Mouse (Mus musculus) macrophage (primary cell): ENCODE measurements around the gene Gm37240. TPM values are rescaled to one million over a fixed set of nuclear protein-coding genes. Genes with fewer than 3 reads are reported as not detected.
"Not testable (repeated sequence)": the region's sequence is repeated elsewhere in the genome, so short reads cannot be mapped to it uniquely, and the experiment has no call there.

Source experiments
- H3K27ac ChIP-seq: fragments of 350-480 bp; formaldehyde crosslinking; 2 replicates; pipeline ENCODE4 v1.9.0; 2021
- H3K36me3 ChIP-seq: fragments of 350-480 bp; formaldehyde crosslinking; 2 replicates; pipeline ENCODE4 v1.9.0; 2021; ENCODE audit errors: inconsistent target
- H3K4me3 ChIP-seq: fragments of 350-480 bp; formaldehyde crosslinking; 2 replicates; pipeline ENCODE4 v1.9.0; 2021; ENCODE audit errors: inconsistent target
- H3K79me2 ChIP-seq: fragments of 350-480 bp; formaldehyde crosslinking; 2 replicates; pipeline ENCODE4 v1.9.0; 2021; ENCODE audit errors: inconsistent target
- WGBS: methylation state at CpG from one replicate; pipeline ENCODE4 v1.1.7; 2026; ENCODE audit warnings: inconsistent platforms; ENCODE audit not compliant: missing documents; 5-methylcytosine and 5-hydroxymethylcytosine counted together
- polyA plus RNA-seq: library from polyadenylated mRNA; stranded (reverse); fragments of 250-400 nt; gene quantifications from 3 replicates; pipeline ENCODE4 v1.2.4, GENCODE M21; 2018; ENCODE audit warnings: inconsistent platforms
- total RNA-seq, 78 experiments: library from RNA; depleted of rRNA; stranded (reverse); fragments of 250-400 nt; gene quantifications; 1 replicate in 9 of 78; 2 replicates in 24 of 78; 3 replicates in 43 of 78; 4 replicates in 2 of 78; pipeline ENCODE4 v1.2.4; 2018; ENCODE audit warnings: inconsistent platforms in 56 of 78

Gm37240 gene
- total RNA-seq (2018; cell fraction: chromatin; rRNA removed) = under 1 TPM in 6 of 26 experiments, not detected in 20; 0.25 to 0.40 (median 0.29) TPM
- total RNA-seq (2018; cell fraction: cytosol; rRNA removed) = under 1 TPM in 1 of 26 experiments, not detected in 25; 0.08 TPM
- under 1 TPM in 4 of 26 experiments, not detected in 22; 0.17 to 0.26 (median 0.22) TPM for total RNA-seq (2018; cell fraction: nucleus; rRNA removed)
- not detected in 3 replicates for polyA plus RNA-seq

DNA sequence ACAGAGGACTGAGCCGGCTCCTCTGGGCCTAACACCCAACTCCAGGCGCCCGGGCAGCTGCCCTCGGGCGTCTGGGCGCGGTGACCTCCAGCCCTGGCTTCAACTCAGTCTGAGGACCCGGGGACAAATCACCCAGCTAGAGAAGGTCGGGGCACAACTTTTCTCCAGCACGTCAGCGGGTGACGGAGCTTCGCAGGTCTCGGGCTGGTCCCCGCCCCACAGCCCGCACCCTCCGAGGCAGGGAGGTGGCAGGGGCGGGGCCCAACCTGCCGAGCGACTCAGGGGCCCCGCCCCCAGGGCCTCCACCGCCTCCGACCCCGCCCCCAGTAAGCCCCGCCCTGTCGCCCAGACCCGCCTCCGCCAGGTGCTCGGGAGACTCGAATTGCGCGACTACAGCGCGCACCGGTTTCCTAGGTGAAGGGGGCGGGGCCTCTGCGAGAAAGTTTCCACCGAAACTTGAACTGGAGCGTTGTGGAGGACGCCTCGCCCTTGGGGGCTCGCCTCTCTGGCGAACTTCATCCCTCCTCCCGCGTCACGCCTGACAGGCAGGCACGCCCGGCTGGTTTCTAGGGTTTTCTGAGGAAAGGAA is at the start of gene Gm37240, which contains the start of gene Glt28d2:
Gene Gm37240 (minus strand): TSS at position 280 of the 589 bp plus-strand sequence.
Gene Glt28d2 (minus strand): TSS at position 278 of the 589 bp plus-strand sequence.
- H3K79me2 ChIP-seq = no peaks in the 10 kb centered on the region
- H3K36me3 ChIP-seq = no peaks in the 10 kb centered on the region
- H3K27ac ChIP-seq = no peak within 1 kb of the TSS
- H3K4me3 ChIP-seq = no peak within 1 kb of the TSS
- under 1% methylated on average over 47 of the region's 48 CpGs for WGBS

DNA sequence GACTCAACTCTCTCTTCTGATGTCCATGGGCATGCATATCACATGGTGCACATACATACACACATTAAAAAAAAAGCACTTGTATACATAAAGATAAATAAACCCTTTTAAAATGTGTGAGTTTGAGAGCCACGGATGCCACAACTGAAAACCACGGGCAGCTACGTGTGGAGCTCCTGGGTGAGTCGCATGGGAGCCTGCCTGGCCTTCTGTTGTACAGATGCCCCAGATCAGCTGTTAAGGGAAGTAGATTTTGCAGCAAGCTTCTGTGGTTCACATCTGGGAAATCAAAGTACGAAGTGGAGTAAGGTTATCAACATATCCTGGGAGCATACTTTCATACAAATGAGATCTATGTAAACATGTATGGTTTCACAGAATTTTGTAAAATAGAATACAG is 46.3 kb upstream of the Gm37240 start:
- Histone ChIP-seq H3K27ac (no peak overlapping the region), H3K36me3 (no peaks in the 10 kb centered on the region), H3K4me3 (no peak overlapping the region), H3K79me2 (no peaks in the 10 kb centered on the region)
- 67% methylated on average over 5 of the region's 5 CpGs for WGBS

DNA sequence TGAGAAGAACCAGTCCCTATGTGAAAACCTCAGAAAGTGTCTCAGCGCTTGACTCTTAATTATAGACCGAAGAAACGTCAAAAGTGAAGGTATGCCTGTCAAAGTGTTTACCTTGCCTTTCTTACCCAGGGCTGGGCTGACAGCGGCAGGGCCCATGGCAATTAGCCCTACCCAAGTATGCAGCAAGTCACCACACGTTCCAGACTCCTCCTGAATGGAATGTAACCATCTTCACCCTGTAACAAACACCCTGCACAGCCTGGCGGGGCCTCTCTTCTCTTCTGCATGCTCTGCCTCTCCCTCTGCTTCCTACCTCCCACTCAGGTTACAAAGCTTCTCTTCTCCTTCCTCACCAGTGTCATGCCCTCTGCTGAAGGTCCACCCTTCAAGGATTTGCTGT is 44.5 kb upstream of the Gm37240 start:
- no peaks in the 10 kb centered on the region for H3K36me3 ChIP-seq
- H3K27ac ChIP-seq = no peak overlapping the region
- WGBS = 95% methylated on average over 6 of the region's 6 CpGs
- no peak overlapping the region for H3K4me3 ChIP-seq
- H3K79me2 ChIP-seq = no peaks in the 10 kb centered on the region

DNA sequence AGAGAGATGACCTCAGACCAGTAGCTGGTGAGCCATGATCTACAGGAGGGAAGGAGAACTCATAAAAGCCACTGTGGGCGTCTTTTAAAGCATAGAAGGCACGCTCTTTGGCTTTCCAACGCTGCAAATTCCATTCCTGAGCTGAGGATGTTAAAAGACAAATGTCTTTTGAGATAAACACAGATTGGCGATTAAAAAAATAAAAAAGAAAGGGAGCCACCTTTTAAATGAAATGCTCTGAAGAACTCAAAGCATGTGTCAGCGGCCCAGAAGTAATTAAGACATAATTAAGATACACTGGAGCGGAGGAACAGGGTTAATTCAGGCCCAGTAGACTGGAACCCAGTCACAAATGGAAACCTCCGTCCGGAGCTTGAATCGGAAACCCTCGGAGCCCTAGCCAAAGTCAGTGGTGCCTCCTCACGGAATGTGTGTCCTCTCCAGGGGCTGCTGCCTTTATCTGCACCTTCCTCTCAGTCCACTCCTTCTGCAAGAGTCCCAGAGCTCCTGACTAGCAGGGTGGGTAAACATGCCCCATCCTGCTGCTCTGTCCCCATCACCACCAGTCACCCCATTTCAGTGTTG is 43.4 kb upstream of the Gm37240 start:
- H3K79me2 ChIP-seq = no peaks in the 10 kb centered on the region
- H3K4me3 ChIP-seq = no peak overlapping the region
- 88% methylated on average over 10 of the region's 11 CpGs for WGBS
- no peak overlapping the region for H3K27ac ChIP-seq
- H3K36me3 ChIP-seq = no peaks in the 10 kb centered on the region

DNA sequence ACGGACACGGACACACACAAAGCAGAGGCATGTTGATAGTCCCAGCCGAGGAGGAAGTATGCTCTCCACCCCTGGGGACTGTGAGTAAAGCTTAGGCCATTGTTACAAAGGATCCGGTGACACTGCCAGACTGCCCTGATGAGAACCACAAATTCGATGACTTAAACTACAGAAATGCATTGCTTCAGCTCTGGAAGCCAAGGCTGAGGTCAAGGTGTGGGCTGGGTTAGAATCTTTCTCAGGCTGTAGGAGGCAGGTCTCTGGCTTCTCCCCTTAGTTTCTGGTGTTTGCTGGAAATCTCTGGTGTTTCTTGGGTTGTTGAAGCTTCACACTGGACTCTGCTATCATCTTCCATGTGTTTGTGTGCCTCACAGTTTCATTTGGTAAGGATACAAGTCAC is 42.4 kb upstream of the Gm37240 start:
- H3K27ac ChIP-seq = no peak overlapping the region
- 63% methylated on average over 5 of the region's 5 CpGs for WGBS
- no peak overlapping the region for H3K4me3 ChIP-seq
- H3K79me2 ChIP-seq = no peaks in the 10 kb centered on the region
- no peaks in the 10 kb centered on the region for H3K36me3 ChIP-seq

DNA sequence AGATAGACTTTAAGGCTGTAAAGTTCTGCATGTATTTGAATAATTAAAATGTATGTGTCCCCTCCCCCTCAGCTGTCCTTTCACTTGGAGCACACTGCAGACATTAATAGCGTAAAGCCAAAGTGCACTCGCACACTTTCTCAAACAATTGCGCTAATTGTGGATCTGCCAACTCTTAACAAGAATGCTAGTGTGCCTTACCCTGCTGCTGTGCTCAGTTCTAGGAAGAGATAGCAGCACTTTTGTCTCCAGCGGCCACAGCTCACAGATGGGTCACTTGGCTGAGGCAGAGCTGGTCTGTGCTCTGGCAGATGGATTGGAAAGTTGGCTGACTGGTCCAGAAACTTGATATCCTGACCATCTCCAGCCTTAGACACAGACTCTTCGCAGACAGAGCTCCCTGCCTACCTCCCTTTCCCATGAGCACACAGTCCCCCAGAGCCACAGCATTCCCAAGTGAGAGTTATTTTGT is 40.9 kb upstream of the Gm37240 start:
- no peak overlapping the region for H3K27ac ChIP-seq
- H3K79me2 ChIP-seq = no peaks in the 10 kb centered on the region
- WGBS = 85% methylated on average over 5 of the region's 5 CpGs
- no peak overlapping the region for H3K4me3 ChIP-seq
- H3K36me3 ChIP-seq = no peaks in the 10 kb centered on the region

DNA sequence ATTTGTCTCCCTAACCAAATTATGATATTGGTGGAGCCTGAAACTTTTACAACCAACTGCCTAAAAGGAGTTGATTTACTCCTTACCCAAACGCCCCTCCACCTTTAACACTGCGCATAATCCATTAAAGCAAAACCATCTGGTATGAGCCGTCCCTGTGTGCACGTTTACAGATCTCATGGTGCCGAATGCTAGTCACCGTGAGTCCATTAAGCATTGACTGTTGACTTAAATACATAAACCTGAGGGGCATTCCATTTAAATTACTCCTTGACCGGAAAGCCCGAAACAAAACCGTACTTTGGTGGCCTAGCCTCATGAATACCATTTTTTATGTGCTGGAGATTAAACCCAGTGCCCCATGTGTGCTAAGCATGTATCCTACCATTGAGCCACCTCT is 40.0 kb upstream of the Gm37240 start:
- 90% methylated on average over 9 of the region's 9 CpGs for WGBS
- no peak overlapping the region for H3K27ac ChIP-seq
- no peak overlapping the region for H3K4me3 ChIP-seq

DNA sequence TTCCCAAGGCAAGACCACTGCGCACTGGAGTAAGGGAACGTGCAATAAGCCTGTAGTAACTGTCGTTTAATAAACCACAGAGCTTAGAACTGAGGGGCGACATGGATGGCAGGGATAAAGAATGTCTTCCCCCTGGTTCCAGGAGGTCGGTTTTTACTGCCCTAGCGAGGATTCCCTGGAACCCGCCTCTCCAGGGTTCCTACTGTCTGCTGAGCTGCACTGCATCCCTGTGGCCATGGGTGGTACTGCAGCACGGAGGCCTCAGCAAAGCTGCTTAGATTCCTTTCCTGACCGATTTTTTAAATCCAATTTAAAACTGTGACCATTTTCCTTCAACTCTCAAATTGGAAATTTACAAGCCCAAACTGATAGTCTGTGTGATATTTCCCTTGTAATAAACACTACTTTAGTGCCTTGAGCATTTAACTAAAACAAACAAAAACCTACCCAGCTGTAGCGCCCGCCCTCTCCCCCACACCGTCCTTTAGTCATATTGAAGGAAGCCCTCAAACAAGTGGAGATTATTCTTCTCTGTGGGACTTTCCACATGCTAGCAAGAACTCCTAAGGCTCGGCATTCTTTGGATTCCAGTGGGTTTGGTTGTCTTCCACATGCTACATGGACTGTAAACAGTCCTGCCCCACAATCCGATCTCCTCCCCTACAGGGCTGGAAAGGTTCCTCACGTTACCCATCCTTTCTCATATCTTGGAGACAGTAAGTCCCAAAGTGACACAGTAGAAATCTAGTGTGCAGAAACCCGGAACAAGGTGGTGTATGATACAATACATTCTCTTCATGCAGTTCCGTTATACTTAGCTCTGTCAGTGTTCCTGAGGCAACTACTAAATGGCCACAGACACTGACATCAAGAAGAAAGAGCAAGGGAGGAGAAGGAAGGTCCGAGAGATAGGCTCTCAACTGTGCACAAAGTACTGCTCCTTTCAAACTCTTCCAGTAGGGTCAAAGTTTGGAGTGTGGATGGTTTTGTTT is 36.9 kb upstream of the Gm37240 start:
- WGBS = 51% methylated on average over 18 of the region's 18 CpGs
- Histone ChIP-seq H3K4me3 (no peak overlapping the region), H3K36me3 (no peaks in the 10 kb centered on the region), H3K27ac (no peak overlapping the region), H3K79me2 (no peaks in the 10 kb centered on the region)

More for the DNA sequence above, 40.0 kb upstream of the Gm37240 start:
- Histone ChIP-seq H3K36me3 (no peaks in the 10 kb centered on the region), H3K79me2 (no peaks in the 10 kb centered on the region)

DNA sequence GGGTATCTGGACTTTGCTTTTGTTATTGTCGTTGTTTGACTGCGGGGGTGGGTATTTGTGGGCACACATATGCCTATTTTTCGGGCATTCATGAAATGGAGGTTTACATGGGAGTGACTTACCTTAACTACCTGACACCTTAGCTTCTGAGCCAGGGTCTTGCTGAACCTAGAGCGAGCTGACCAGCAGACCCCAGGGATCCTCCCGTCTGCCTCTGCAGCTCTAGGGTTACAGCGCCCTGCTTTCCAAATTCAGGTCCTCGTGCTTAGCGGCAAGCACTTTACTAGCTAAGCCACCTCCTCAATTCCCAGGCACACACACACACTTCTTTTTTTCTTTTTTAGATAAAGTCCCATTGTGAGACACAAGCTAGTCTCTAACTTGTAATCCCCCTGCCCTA is 36.0 kb upstream of the Gm37240 start:
- Histone ChIP-seq H3K27ac (no peak overlapping the region), H3K36me3 (no peaks in the 10 kb centered on the region), H3K4me3 (no peak overlapping the region), H3K79me2 (no peaks in the 10 kb centered on the region)
- 93% methylated on average over 8 of the region's 8 CpGs for WGBS

DNA sequence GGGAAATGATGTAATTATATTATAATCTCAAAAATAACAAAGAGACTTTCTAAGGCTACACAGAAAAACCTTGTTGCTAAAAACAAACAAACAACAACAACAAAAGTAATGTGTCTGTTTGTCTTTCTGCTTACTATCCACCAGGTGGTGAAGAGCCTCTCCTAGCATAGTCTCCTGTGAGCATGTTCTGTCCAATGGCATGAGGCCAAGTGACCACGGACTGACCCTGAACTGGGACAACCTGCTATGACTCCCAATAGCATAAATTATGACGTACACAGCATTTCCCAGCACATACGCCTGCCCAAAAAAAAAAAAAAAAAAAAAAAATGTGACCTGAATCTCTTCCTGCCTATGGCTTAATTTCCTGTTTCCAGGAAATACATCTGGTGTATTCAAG is 35.0 kb upstream of the Gm37240 start:
- Histone ChIP-seq H3K27ac (no peak overlapping the region), H3K4me3 (no peak overlapping the region), H3K36me3 (no peaks in the 10 kb centered on the region), H3K79me2 (no peaks in the 10 kb centered on the region)
- WGBS = 73% methylated on average over 3 of the region's 3 CpGs

DNA sequence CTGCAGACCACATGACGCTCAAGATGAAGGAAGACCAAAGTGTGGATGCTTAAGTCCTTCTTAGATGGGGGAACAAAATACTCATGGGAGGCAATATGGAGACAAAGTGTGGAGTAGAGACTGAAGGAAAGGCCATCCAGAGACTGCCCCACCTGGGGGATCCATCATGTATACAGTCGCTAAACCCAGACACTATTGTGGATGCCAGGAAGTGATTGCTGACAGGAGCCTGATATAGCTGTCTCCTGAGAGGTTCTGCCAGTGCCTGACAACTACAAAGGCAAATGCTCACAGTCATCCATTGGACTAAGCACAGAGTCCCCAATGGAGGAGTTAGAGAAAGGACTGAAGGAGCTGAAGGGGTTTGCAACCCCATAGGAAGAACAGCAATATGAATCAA is 33.4 kb upstream of the Gm37240 start:
- not testable (repeated sequence) for H3K27ac ChIP-seq, H3K4me3 ChIP-seq, H3K79me2 ChIP-seq, H3K36me3 ChIP-seq
- WGBS = 100% methylated on average over 2 of the region's 2 CpGs

DNA sequence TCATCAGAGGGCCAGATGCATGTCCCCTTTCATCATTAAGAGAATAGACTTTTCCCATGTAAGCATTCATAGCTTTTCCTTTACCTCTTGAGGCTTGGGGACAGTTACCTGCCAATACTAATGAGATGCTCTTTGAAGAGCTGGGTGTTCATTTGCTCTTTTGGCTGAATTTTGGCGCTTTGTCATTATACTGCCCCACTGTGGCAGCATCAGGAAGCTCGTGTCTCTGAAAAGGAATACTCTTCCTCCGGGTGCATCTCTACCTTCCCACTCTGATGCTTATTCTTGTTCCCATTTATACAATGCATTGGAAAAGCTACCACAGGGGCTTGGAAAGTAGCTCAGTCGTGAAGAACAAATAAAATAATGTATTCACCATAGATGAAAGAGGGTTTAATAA is 30.3 kb upstream of the Gm37240 start:
- H3K36me3 ChIP-seq = no peaks in the 10 kb centered on the region
- no peak overlapping the region for H3K27ac ChIP-seq
- WGBS = 14% methylated on average over 4 of the region's 4 CpGs
- H3K79me2 ChIP-seq = no peaks in the 10 kb centered on the region
- no peak overlapping the region for H3K4me3 ChIP-seq

DNA sequence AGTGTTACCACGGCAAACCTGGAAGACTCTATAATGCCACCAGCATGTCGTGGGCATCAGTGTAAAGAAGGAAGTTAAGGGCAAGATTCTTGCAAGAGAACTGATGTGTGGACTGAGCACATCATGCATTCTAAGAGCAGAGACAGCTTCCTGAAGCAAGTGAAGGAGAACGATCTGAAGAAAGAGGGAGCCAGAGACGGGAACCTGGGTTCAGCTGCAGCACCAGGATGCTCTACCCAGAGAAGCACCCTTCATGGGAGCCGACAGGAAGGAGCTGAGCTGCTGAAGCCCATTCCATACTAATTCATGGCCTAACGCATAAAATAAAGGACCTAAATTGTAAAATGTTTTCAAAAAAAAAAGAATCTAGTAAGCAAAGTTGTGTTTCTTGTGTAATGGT is 27.5 kb upstream of the Gm37240 start:
- Histone ChIP-seq H3K79me2 (no peaks in the 10 kb centered on the region), H3K4me3 (no peak overlapping the region), H3K27ac (no peak overlapping the region), H3K36me3 (no peaks in the 10 kb centered on the region)
- 86% methylated on average over 6 of the region's 6 CpGs for WGBS

DNA sequence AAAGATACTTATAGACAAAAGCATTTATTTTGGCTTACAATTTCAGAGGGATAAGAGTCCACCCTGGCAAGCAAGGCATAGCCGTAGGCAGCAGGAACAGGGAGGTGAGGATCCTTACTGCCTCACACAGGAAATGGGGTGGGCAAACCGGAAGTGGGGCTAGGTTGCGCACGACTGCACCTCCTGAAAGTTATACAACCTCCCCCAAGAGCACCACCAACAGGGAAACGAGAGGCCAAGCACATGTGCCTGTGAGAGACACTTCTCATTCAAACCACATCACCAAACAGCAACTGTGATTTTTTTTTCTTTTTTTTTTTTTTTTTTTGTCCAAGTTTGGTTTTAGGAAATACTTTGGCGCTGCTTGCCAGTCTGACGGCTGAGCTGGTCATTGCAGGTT is 19.8 kb upstream of the Gm37240 start:
- no peak overlapping the region for H3K27ac ChIP-seq
- no peak overlapping the region for H3K4me3 ChIP-seq
- WGBS = 70% methylated on average over 7 of the region's 7 CpGs

More for the DNA sequence above, 19.8 kb upstream of the Gm37240 start:
- no peaks in the 10 kb centered on the region for H3K79me2 ChIP-seq
- no peaks in the 10 kb centered on the region for H3K36me3 ChIP-seq
